Mouse (Mus musculus): ENCODE data around the gene Mars2. TPM values are rescaled to one million over a fixed set of nuclear protein-coding genes. Genes with fewer than 3 reads are reported as not detected.

The Mars2 gene
- polyA plus RNA-seq, 1 experiment from 2014 or later, result 5.6 TPM

GRCm38 (mm10) chr1:55201850-55202752 is 34.9 kb upstream of the Mars2 start:
- H3K27ac ChIP-seq (ENCODE audit: low read depth, low read length), result no peak overlapping the region
- H3K4me1 ChIP-seq (replicated peaks; ENCODE audit: control insufficient read depth, insufficient read depth, low read length), result peaks cover 14% of the 10 kb centered on the region
- H3K4me3 ChIP-seq (ENCODE audit: low read depth, low read length), result no peak overlapping the region
- DNase-seq (ENCODE audit: low spot score) (no peak), ATAC-seq (replicated peaks; ENCODE audit: low FRiP score) (no peak)
- no peaks in the 10 kb centered on the region for H3K9me3 ChIP-seq (ENCODE audit: control insufficient read depth, low read length)
- no peaks in the 10 kb centered on the region for H3K27me3 ChIP-seq (replicated peaks; ENCODE audit: control insufficient read depth, insufficient read depth, low read length)
- H3K9ac ChIP-seq (ENCODE audit: low read depth, low read length), result no peak overlapping the region
- H3K4me2 ChIP-seq, result no peak overlapping the region
- WGBS, result 81% methylated on average over 18 of the region's 18 CpGs
- H3K36me3 ChIP-seq (ENCODE audit: control insufficient read depth, insufficient read depth, low read length), result no peaks in the 10 kb centered on the region

GRCm38 (mm10) chr1:55205808-55206327 is 31.1 kb upstream of the Mars2 start:
- no peak for DNase-seq (ENCODE audit: low spot score)
- Histone ChIP-seq H3K9ac (ENCODE audit: low read depth, low read length) (no peak overlapping the region), H3K27me3 (replicated peaks; ENCODE audit: control insufficient read depth, insufficient read depth, low read length) (no peaks in the 10 kb centered on the region), H3K36me3 (ENCODE audit: control insufficient read depth, insufficient read depth, low read length) (no peaks in the 10 kb centered on the region), H3K4me3 (ENCODE audit: low read depth, low read length) (no peak overlapping the region), H3K27ac (ENCODE audit: low read depth, low read length) (no peak overlapping the region), H3K4me2 (no peak overlapping the region), H3K4me1 (replicated peaks; ENCODE audit: control insufficient read depth, insufficient read depth, low read length) (peaks cover 5% of the 10 kb centered on the region), H3K9me3 (ENCODE audit: control insufficient read depth, low read length) (no peaks in the 10 kb centered on the region)
- 77% methylated on average over 5 of the region's 5 CpGs for WGBS
- ATAC-seq (replicated peaks; ENCODE audit: low FRiP score), result no peak

GRCm38 (mm10) chr1:55207561-55207960 is 29.4 kb upstream of the Mars2 start:
- no peaks in the 10 kb centered on the region for H3K36me3 ChIP-seq (ENCODE audit: control insufficient read depth, insufficient read depth, low read length)
- H3K4me2 ChIP-seq, result no peak overlapping the region
- H3K4me1 ChIP-seq (replicated peaks; ENCODE audit: control insufficient read depth, insufficient read depth, low read length), result peaks cover 5% of the 10 kb centered on the region
- no peak overlapping the region for H3K27ac ChIP-seq (ENCODE audit: low read depth, low read length)
- ATAC-seq (replicated peaks; ENCODE audit: low FRiP score) (no peak), DNase-seq (ENCODE audit: low spot score) (no peak)
- WGBS, result 84% methylated on average over 6 of the region's 6 CpGs
- no peak overlapping the region for H3K4me3 ChIP-seq (ENCODE audit: low read depth, low read length)
- H3K9me3 ChIP-seq (ENCODE audit: control insufficient read depth, low read length), result no peaks in the 10 kb centered on the region
- H3K27me3 ChIP-seq (replicated peaks; ENCODE audit: control insufficient read depth, insufficient read depth, low read length), result no peaks in the 10 kb centered on the region
- H3K9ac ChIP-seq (ENCODE audit: low read depth, low read length), result no peak overlapping the region

- no peaks in the 10 kb centered on the region for H3K9me3 ChIP-seq (ENCODE audit: control insufficient read depth, low read length)
- H3K9ac ChIP-seq (ENCODE audit: low read depth, low read length), result no peak overlapping the region
- H3K4me1 ChIP-seq (replicated peaks; ENCODE audit: control insufficient read depth, insufficient read depth, low read length), result peaks cover 5% of the 10 kb centered on the region
- H3K4me3 ChIP-seq (ENCODE audit: low read depth, low read length), result no peak overlapping the region
- H3K36me3 ChIP-seq (ENCODE audit: control insufficient read depth, insufficient read depth, low read length), result no peaks in the 10 kb centered on the region
- DNase-seq (ENCODE audit: low spot score), result no peak
- H3K27ac ChIP-seq (ENCODE audit: low read depth, low read length), result no peak overlapping the region
- H3K27me3 ChIP-seq (replicated peaks; ENCODE audit: control insufficient read depth, insufficient read depth, low read length), result no peaks in the 10 kb centered on the region
- ATAC-seq (replicated peaks; ENCODE audit: low FRiP score), result no peak
- H3K4me2 ChIP-seq, result no peak overlapping the region
- 52% methylated on average over 5 of the region's 5 CpGs for WGBS
Measured at GRCm38 (mm10) chr1:55208500-55209140, 28.4 kb upstream of the Mars2 start.

GRCm38 (mm10) chr1:55210202-55210965 is 26.6 kb upstream of the Mars2 start:
- Histone ChIP-seq H3K4me1 (replicated peaks; ENCODE audit: control insufficient read depth, insufficient read depth, low read length) (peaks cover 5% of the 10 kb centered on the region), H3K27me3 (replicated peaks; ENCODE audit: control insufficient read depth, insufficient read depth, low read length) (no peaks in the 10 kb centered on the region), H3K4me3 (ENCODE audit: low read depth, low read length) (no peak overlapping the region), H3K9ac (ENCODE audit: low read depth, low read length) (no peak overlapping the region), H3K4me2 (peak overlapping the region; percentile 44), H3K36me3 (ENCODE audit: control insufficient read depth, insufficient read depth, low read length) (no peaks in the 10 kb centered on the region), H3K27ac (ENCODE audit: low read depth, low read length) (no peak overlapping the region), H3K9me3 (ENCODE audit: control insufficient read depth, low read length) (no peaks in the 10 kb centered on the region)
- 39% methylated on average over 12 of the region's 12 CpGs for WGBS
- no peak for DNase-seq (ENCODE audit: low spot score)
- ATAC-seq (replicated peaks; ENCODE audit: low FRiP score), result 0 out of 2 replicates have a peak, but pooled peaks have one; percentile 29

GRCm38 (mm10) chr1:55211081-55211480 is 25.9 kb upstream of the Mars2 start:
- DNase-seq (ENCODE audit: low spot score) (no peak), ATAC-seq (replicated peaks; ENCODE audit: low FRiP score) (no peak)
- H3K4me1 ChIP-seq (replicated peaks; ENCODE audit: control insufficient read depth, insufficient read depth, low read length), result peaks cover 5% of the 10 kb centered on the region
- H3K9ac ChIP-seq (ENCODE audit: low read depth, low read length), result no peak overlapping the region
- no peak overlapping the region for H3K27ac ChIP-seq (ENCODE audit: low read depth, low read length)
- no peak overlapping the region for H3K4me3 ChIP-seq (ENCODE audit: low read depth, low read length)
- H3K27me3 ChIP-seq (replicated peaks; ENCODE audit: control insufficient read depth, insufficient read depth, low read length), result no peaks in the 10 kb centered on the region
- H3K4me2 ChIP-seq, result no peak overlapping the region
- H3K36me3 ChIP-seq (ENCODE audit: control insufficient read depth, insufficient read depth, low read length), result no peaks in the 10 kb centered on the region
- H3K9me3 ChIP-seq (ENCODE audit: control insufficient read depth, low read length), result no peaks in the 10 kb centered on the region
- 81% methylated on average over 8 of the region's 8 CpGs for WGBS

GRCm38 (mm10) chr1:55212771-55213170 is 24.2 kb upstream of the Mars2 start:
- no peak for DNase-seq (ENCODE audit: low spot score)
- H3K36me3 ChIP-seq (ENCODE audit: control insufficient read depth, insufficient read depth, low read length), result no peaks in the 10 kb centered on the region
- no peak overlapping the region for H3K9ac ChIP-seq (ENCODE audit: low read depth, low read length)
- no peak for ATAC-seq (replicated peaks; ENCODE audit: low FRiP score)
- 74% methylated on average over 4 of the region's 4 CpGs for WGBS
- H3K4me2 ChIP-seq, result no peak overlapping the region
- H3K4me1 ChIP-seq (replicated peaks; ENCODE audit: control insufficient read depth, insufficient read depth, low read length), result peaks cover 5% of the 10 kb centered on the region
- no peak overlapping the region for H3K27ac ChIP-seq (ENCODE audit: low read depth, low read length)
- H3K27me3 ChIP-seq (replicated peaks; ENCODE audit: control insufficient read depth, insufficient read depth, low read length), result no peaks in the 10 kb centered on the region
- H3K9me3 ChIP-seq (ENCODE audit: control insufficient read depth, low read length), result no peaks in the 10 kb centered on the region
- H3K4me3 ChIP-seq (ENCODE audit: low read depth, low read length), result no peak overlapping the region

GRCm38 (mm10) chr1:55213475-55213874 is 23.5 kb upstream of the Mars2 start:
- no peaks in the 10 kb centered on the region for H3K36me3 ChIP-seq (ENCODE audit: control insufficient read depth, insufficient read depth, low read length)
- H3K4me2 ChIP-seq, result no peak overlapping the region
- no peaks in the 10 kb centered on the region for H3K27me3 ChIP-seq (replicated peaks; ENCODE audit: control insufficient read depth, insufficient read depth, low read length)
- no peak for DNase-seq (ENCODE audit: low spot score)
- ATAC-seq (replicated peaks; ENCODE audit: low FRiP score), result no peak
- peaks cover 5% of the 10 kb centered on the region for H3K4me1 ChIP-seq (replicated peaks; ENCODE audit: control insufficient read depth, insufficient read depth, low read length)
- H3K27ac ChIP-seq (ENCODE audit: low read depth, low read length), result no peak overlapping the region
- no peak overlapping the region for H3K9ac ChIP-seq (ENCODE audit: low read depth, low read length)
- no peak overlapping the region for H3K4me3 ChIP-seq (ENCODE audit: low read depth, low read length)
- no peaks in the 10 kb centered on the region for H3K9me3 ChIP-seq (ENCODE audit: control insufficient read depth, low read length)
- 51% methylated on average over 6 of the region's 6 CpGs for WGBS

Measured in liver, embryonic 11.5 days (tissue).